Mouse (Mus musculus) c-Kit-negative CD71-positive TER-119-positive erythroid progenitor cells, embryonic 14.5 days (primary cell): ENCODE results near the gene Col18a1.

ENCODE experiments used
- DNase-seq: peaks from one replicate; pipeline ENCODE4 v3.0.0-alpha.2; 2013; ENCODE audit warnings: low read depth, low spot score

Col18a1 gene

DNA sequence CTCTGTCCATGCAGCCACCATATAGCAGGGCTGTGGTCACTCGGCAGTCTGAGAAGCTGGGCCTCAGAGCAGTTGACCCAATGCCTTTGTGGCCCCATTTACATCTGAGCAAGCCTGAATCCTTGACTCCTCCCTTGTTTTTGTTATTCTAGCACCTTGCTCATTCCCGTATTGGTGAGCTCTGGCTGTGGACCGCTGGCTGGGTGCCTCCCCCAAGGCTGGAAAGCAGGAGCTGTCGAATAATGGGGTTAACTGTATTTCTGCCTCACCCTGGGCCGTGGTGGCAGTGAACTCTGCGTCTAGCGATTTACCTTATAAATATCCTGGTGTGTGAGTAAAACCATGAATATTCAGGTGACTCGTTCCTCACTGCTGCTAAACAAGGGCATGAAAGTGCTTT is 149.8 kb downstream of the Col18a1 start:
- no peak for DNase-seq

GRCm38 (mm10) chr10:77016080-77016479 is 150.3 kb downstream of the Col18a1 start:
- DNase-seq: no peak

DNA sequence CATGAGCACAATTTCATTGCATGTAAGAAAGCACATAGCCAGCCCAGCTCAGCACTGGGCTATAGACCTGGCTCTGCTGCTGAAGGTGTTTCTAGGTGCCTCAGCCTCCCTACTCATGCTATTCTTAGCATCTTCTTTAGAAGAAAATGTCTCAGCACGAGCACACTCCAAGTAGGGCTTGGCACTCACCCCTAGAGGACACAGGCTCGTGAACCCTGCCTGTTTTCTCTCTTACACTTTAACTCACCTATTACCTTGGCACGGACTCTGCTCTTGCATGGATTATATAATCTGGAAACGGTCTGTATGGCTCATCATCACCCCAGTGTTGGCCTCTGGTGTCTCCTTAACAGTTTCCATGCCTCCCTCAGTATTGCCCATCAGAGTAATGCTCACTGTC is 154.7 kb downstream of the Col18a1 start:
- no peak for DNase-seq

GRCm38 (mm10) chr10:77008698-77009097 is 157.7 kb downstream of the Col18a1 start:
- no peak for DNase-seq

DNA sequence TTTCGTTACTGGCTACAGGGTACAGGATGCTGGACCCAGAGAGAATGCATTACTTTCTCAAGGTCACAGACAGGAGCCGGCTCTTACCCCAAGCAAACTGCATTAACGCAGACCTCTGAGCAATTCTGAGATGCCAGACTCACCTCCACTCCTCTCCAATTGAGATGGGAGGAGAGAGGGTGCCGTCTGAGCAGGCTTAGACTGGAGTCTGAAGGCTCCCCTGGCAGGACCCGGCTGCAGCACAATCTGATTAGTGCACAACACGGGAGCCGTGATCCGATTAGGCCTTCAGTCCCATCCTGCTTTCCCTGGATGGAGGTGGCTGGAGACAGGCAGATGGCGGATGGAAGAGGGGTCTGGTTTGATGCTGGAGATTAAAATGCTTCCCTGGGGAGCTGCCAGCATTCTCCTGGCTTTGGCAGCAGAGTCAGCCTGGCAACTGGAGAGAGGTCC is 158.2 kb downstream of the Col18a1 start:
- no peak for DNase-seq

DNA sequence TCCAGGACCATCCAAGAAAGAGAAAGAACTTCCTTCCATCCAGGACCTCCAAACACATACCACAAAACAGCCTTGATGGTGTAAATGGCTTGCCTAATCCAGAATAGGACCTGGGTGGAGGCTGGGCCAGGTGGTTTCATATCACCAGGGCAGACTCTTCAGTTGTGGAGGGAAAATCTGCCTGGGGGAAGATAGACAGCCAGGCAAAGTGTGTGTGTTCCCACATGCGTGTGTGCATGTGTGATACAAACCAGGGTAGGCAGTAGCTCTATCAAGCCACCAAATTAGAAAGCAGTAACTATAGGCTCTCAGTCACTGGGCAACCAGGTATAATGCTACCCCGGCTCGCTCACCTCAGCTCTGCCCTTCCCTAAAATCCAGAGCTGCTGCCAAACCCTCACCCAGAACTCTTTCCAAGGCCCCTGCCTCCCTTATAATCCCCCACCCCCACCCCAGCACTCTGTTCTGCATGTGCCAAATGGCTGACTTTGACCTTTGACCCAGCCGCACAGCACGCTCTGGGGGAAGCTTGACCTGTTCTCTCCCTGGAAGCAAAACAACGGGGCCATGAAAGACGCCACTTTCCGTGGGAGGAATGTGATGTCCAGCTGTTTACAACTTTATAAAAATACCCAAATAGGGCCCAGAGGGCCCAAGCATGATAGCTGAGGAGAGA is 158.8 kb downstream of the Col18a1 start:
- no peak for DNase-seq

- no peak for DNase-seq
Measured at GRCm38 (mm10) chr10:77004936-77005335, 161.4 kb downstream of the Col18a1 start.
